Mouse (Mus musculus) neural tube, embryonic 15.5 days (tissue): ENCODE measurements at regions not wholly inside any gene's neighbourhood (a gene's known extent, or its start where the extent isn't known, plus 50 kb on each side); places are given as distances from the start of the nearest gene placed in this dataset.

Experiments
- ATAC-seq: fragments of 200-750 bp; cut with Nextera tagmentation; 2 replicates; pipeline ENCODE4 v1.8.0; 2017; ENCODE audit warnings: mild to moderate bottlenecking, moderate TSS enrichment, moderate library complexity; ENCODE audit not compliant: low FRiP score
- H3K27ac ChIP-seq: fragments of 300-500 bp; sonication (generic); replicated peaks from 2 replicates; pipeline ENCODE4 v1.5.1; 2015; ENCODE audit warnings: mild to moderate bottlenecking, inconsistent platforms
- H3K27me3 ChIP-seq: fragments of 300-500 bp; sonication (generic); replicated peaks from 2 replicates; pipeline ENCODE4 v1.6.1; 2015; ENCODE audit warnings: inconsistent platforms
- H3K36me3 ChIP-seq: fragments of 300-500 bp; sonication (generic); 2 replicates; pipeline ENCODE4 v1.6.1; 2015; ENCODE audit warnings: inconsistent platforms
- H3K4me1 ChIP-seq: fragments of 300-500 bp; sonication (generic); 2 replicates; pipeline ENCODE4 v1.6.1; 2015; ENCODE audit warnings: inconsistent platforms
- H3K4me2 ChIP-seq: fragments of 300-500 bp; sonication (generic); 2 replicates; pipeline ENCODE4 v1.6.1; 2015; ENCODE audit warnings: inconsistent platforms, mild to moderate bottlenecking, moderate library complexity
- H3K4me3 ChIP-seq: fragments of 300-500 bp; sonication (generic); replicated peaks from 2 replicates; pipeline ENCODE4 v1.5.1; 2015; ENCODE audit warnings: mild to moderate bottlenecking, inconsistent platforms
- H3K9ac ChIP-seq: fragments of 300-500 bp; sonication (generic); replicated peaks from 2 replicates; pipeline ENCODE4 v1.6.1; 2015; ENCODE audit warnings: mild to moderate bottlenecking, inconsistent platforms
- H3K9me3 ChIP-seq: fragments of 300-500 bp; sonication (generic); replicated peaks from 2 replicates; pipeline ENCODE4 v1.6.1; 2016; ENCODE audit warnings: inconsistent platforms
- WGBS: fragments of 180-500 bp; shearing (Covaris S2); methylation state at CpG from one replicate; pipeline ENCODE4 v1.1.7; 2015; ENCODE audit warnings: mixed read lengths; 5-methylcytosine and 5-hydroxymethylcytosine counted together

- no peaks in the 10 kb centered on the region for H3K36me3 ChIP-seq
- H3K9me3 ChIP-seq = no peaks in the 10 kb centered on the region
- no peaks in the 10 kb centered on the region for H3K27me3 ChIP-seq
- H3K4me3 ChIP-seq = no peak overlapping the region
- ATAC-seq = no peak
- peaks cover 27% of the 10 kb centered on the region for H3K4me1 ChIP-seq
- no peak overlapping the region for H3K9ac ChIP-seq
- no peak overlapping the region for H3K4me2 ChIP-seq
- no peak overlapping the region for H3K27ac ChIP-seq
- 50% methylated on average over 11 of the region's 11 CpGs for WGBS
Measured at GRCm38 (mm10) chr12:71430331-71430730, 120.6 kb downstream of the Dact1 start.

- no peak overlapping the region for H3K4me2 ChIP-seq
- no peak for ATAC-seq
- no peak overlapping the region for H3K9ac ChIP-seq
- peaks cover 26% of the 10 kb centered on the region for H3K4me1 ChIP-seq
- H3K27me3 ChIP-seq = no peaks in the 10 kb centered on the region
- 75% methylated on average over 8 of the region's 8 CpGs for whole genome bisulfite sequencing
- no peak overlapping the region for H3K4me3 ChIP-seq
- H3K27ac ChIP-seq = no peak overlapping the region
- no peaks in the 10 kb centered on the region for H3K9me3 ChIP-seq
- no peaks in the 10 kb centered on the region for H3K36me3 ChIP-seq
Measured at GRCm38 (mm10) chr12:71431116-71431515, 121.4 kb downstream of the Dact1 start.

GRCm38 (mm10) chr12:71433549-71434200, 124.0 kb downstream of the Dact1 start:
- WGBS = 28% methylated on average over 9 of the region's 9 CpGs
- Histone ChIP-seq H3K4me1 (peaks cover 23% of the 10 kb centered on the region), H3K9ac (no peak overlapping the region), H3K9me3 (no peaks in the 10 kb centered on the region), H3K27me3 (no peaks in the 10 kb centered on the region), H3K27ac (no peak overlapping the region), H3K4me3 (no peak overlapping the region), H3K4me2 (no peak overlapping the region), H3K36me3 (no peaks in the 10 kb centered on the region)
- no peak for ATAC-seq

- no peak overlapping the region for H3K9ac ChIP-seq
- no peaks in the 10 kb centered on the region for H3K27me3 ChIP-seq
- peaks cover 11% of the 10 kb centered on the region for H3K4me1 ChIP-seq
- H3K4me2 ChIP-seq = no peak overlapping the region
- H3K4me3 ChIP-seq = no peak overlapping the region
- WGBS = 51% methylated on average over 6 of the region's 6 CpGs
- no peaks in the 10 kb centered on the region for H3K36me3 ChIP-seq
- H3K27ac ChIP-seq = no peak overlapping the region
- no peak for ATAC-seq
- no peaks in the 10 kb centered on the region for H3K9me3 ChIP-seq
Measured at GRCm38 (mm10) chr12:71438254-71438653, 128.6 kb downstream of the Dact1 start.

GRCm38 (mm10) chr12:71440863-71441262, 131.2 kb downstream of the Dact1 start:
- no peaks in the 10 kb centered on the region for H3K4me1 ChIP-seq
- no peak overlapping the region for H3K27ac ChIP-seq
- H3K27me3 ChIP-seq = no peaks in the 10 kb centered on the region
- no peak overlapping the region for H3K4me3 ChIP-seq
- H3K9me3 ChIP-seq = no peaks in the 10 kb centered on the region
- H3K9ac ChIP-seq = no peak overlapping the region
- H3K36me3 ChIP-seq = no peaks in the 10 kb centered on the region
- WGBS = 86% methylated on average over 3 of the region's 3 CpGs
- no peak overlapping the region for H3K4me2 ChIP-seq
- no peak for ATAC-seq

- no peak overlapping the region for H3K4me3 ChIP-seq
- H3K27ac ChIP-seq = no peak overlapping the region
- no peaks in the 10 kb centered on the region for H3K4me1 ChIP-seq
- ATAC-seq = no peak
- 93% methylated on average over 5 of the region's 5 CpGs for WGBS
- no peaks in the 10 kb centered on the region for H3K36me3 ChIP-seq
- no peak overlapping the region for H3K4me2 ChIP-seq
- no peaks in the 10 kb centered on the region for H3K9me3 ChIP-seq
- H3K9ac ChIP-seq = no peak overlapping the region
- H3K27me3 ChIP-seq = no peaks in the 10 kb centered on the region
Measured at GRCm38 (mm10) chr12:71441272-71441671, 131.6 kb downstream of the Dact1 start.

- Histone ChIP-seq H3K27ac (no peak overlapping the region), H3K4me2 (no peak overlapping the region), H3K9ac (no peak overlapping the region), H3K4me3 (no peak overlapping the region), H3K36me3 (no peaks in the 10 kb centered on the region), H3K27me3 (no peaks in the 10 kb centered on the region), H3K4me1 (no peaks in the 10 kb centered on the region), H3K9me3 (no peaks in the 10 kb centered on the region)
- no peak for ATAC-seq
- WGBS = 75% methylated on average over 8 of the region's 8 CpGs
Measured at GRCm38 (mm10) chr12:71446177-71446891, 136.7 kb downstream of the Dact1 start.

GRCm38 (mm10) chr12:71446892-71447268, 137.2 kb downstream of the Dact1 start:
- H3K4me1 ChIP-seq = no peaks in the 10 kb centered on the region
- H3K9me3 ChIP-seq = no peaks in the 10 kb centered on the region
- no peak overlapping the region for H3K27ac ChIP-seq
- H3K4me2 ChIP-seq = no peak overlapping the region
- no peak for ATAC-seq
- 29% methylated on average over 7 of the region's 7 CpGs for WGBS
- H3K9ac ChIP-seq = no peak overlapping the region
- no peak overlapping the region for H3K4me3 ChIP-seq
- H3K36me3 ChIP-seq = no peaks in the 10 kb centered on the region
- no peaks in the 10 kb centered on the region for H3K27me3 ChIP-seq

GRCm38 (mm10) chr12:71449032-71449431, 139.3 kb downstream of the Dact1 start:
- Histone ChIP-seq H3K4me2 (no peak overlapping the region), H3K4me1 (no peaks in the 10 kb centered on the region), H3K4me3 (no peak overlapping the region), H3K9ac (no peak overlapping the region), H3K36me3 (no peaks in the 10 kb centered on the region), H3K27ac (no peak overlapping the region), H3K9me3 (no peaks in the 10 kb centered on the region), H3K27me3 (no peaks in the 10 kb centered on the region)
- WGBS = 69% methylated on average over 3 of the region's 3 CpGs
- no peak for ATAC-seq

- no peaks in the 10 kb centered on the region for H3K36me3 ChIP-seq
- no peaks in the 10 kb centered on the region for H3K27me3 ChIP-seq
- H3K4me2 ChIP-seq = no peak overlapping the region
- no peak overlapping the region for H3K27ac ChIP-seq
- no peak for ATAC-seq
- no peak overlapping the region for H3K9ac ChIP-seq
- H3K9me3 ChIP-seq = no peaks in the 10 kb centered on the region
- 68% methylated on average over 4 of the region's 4 CpGs for WGBS
- no peak overlapping the region for H3K4me3 ChIP-seq
- H3K4me1 ChIP-seq = no peaks in the 10 kb centered on the region
Measured at GRCm38 (mm10) chr12:71450128-71450527, 140.4 kb downstream of the Dact1 start.

- H3K4me3 ChIP-seq = no peak overlapping the region
- H3K4me1 ChIP-seq = no peaks in the 10 kb centered on the region
- H3K36me3 ChIP-seq = no peaks in the 10 kb centered on the region
- 82% methylated on average over 14 of the region's 14 CpGs for WGBS
- no peak overlapping the region for H3K27ac ChIP-seq
- H3K27me3 ChIP-seq = no peaks in the 10 kb centered on the region
- ATAC-seq = no peak
- no peak overlapping the region for H3K4me2 ChIP-seq
- H3K9me3 ChIP-seq = no peaks in the 10 kb centered on the region
- no peak overlapping the region for H3K9ac ChIP-seq
Measured at GRCm38 (mm10) chr12:71450680-71451463, 141.2 kb downstream of the Dact1 start.

- peaks cover 14% of the 10 kb centered on the region for H3K4me1 ChIP-seq
- no peak overlapping the region for H3K9ac ChIP-seq
- no peaks in the 10 kb centered on the region for H3K27me3 ChIP-seq
- H3K9me3 ChIP-seq = no peaks in the 10 kb centered on the region
- ATAC-seq = no peak
- H3K27ac ChIP-seq = no peak overlapping the region
- 68% methylated on average over 6 of the region's 6 CpGs for WGBS
- H3K4me2 ChIP-seq = no peak overlapping the region
- no peak overlapping the region for H3K4me3 ChIP-seq
- H3K36me3 ChIP-seq = no peaks in the 10 kb centered on the region
Measured at GRCm38 (mm10) chr12:71456900-71457299, 147.2 kb downstream of the Dact1 start.
